Mouse (Mus musculus): ENCODE data around the gene Tdrd3. TPM values are rescaled to one million over a fixed set of nuclear protein-coding genes. Genes with fewer than 3 reads are reported as not detected.
A peak's percentile ranks its signal among the peaks of the same experiment; 100 is the strongest.

Tdrd3 gene
- polyA plus RNA-seq, 1 experiment from 2014 or later = 39.4 TPM

GRCm38 (mm10) chr14:87461543-87461942, 45.1 kb downstream of the Tdrd3 start:
- 87% methylated on average over 12 of the region's 12 CpGs for WGBS
- Histone ChIP-seq H3K9me3 (no peaks in the 10 kb centered on the region), H3K4me1 (no peaks in the 10 kb centered on the region), H3K27ac (replicated peaks) (no peak overlapping the region), H3K9ac (replicated peaks) (no peak overlapping the region), H3K36me3 (no peaks in the 10 kb centered on the region), H3K4me2 (replicated peaks) (no peak overlapping the region), H3K4me3 (no peak overlapping the region), H3K27me3 (no peaks in the 10 kb centered on the region)
- no peak for ATAC-seq (ENCODE audit: low FRiP score, low read depth)

GRCm38 (mm10) chr14:87463963-87464654, 47.7 kb downstream of the Tdrd3 start:
- Histone ChIP-seq H3K4me2 (replicated peaks) (no peak overlapping the region), H3K9ac (replicated peaks) (no peak overlapping the region), H3K4me1 (no peaks in the 10 kb centered on the region), H3K27me3 (no peaks in the 10 kb centered on the region), H3K36me3 (no peaks in the 10 kb centered on the region), H3K4me3 (no peak overlapping the region), H3K9me3 (no peaks in the 10 kb centered on the region), H3K27ac (replicated peaks) (no peak overlapping the region)
- peak; percentile 64 for ATAC-seq (ENCODE audit: low FRiP score, low read depth)
- WGBS = 10% methylated on average over 11 of the region's 11 CpGs

- peak; percentile 45; the same call in 1 of the 2 replicates for ATAC-seq (ENCODE audit: low FRiP score, low read depth)
- no peak overlapping the region for H3K27ac ChIP-seq (replicated peaks)
- H3K4me2 ChIP-seq (replicated peaks) = no peak overlapping the region
- H3K9me3 ChIP-seq = no peaks in the 10 kb centered on the region
- H3K4me1 ChIP-seq = no peaks in the 10 kb centered on the region
- H3K36me3 ChIP-seq = no peaks in the 10 kb centered on the region
- H3K9ac ChIP-seq (replicated peaks) = no peak overlapping the region
- H3K27me3 ChIP-seq = no peaks in the 10 kb centered on the region
- no peak overlapping the region for H3K4me3 ChIP-seq
Observed at GRCm38 (mm10) chr14:87464655-87465054, 48.2 kb downstream of the Tdrd3 start.

- 0 out of 2 replicates have a peak, but pooled peaks cover 3% of the 10 kb centered on the region for H3K36me3 ChIP-seq
- no peaks in the 10 kb centered on the region for H3K4me1 ChIP-seq
- no peak overlapping the region for H3K4me2 ChIP-seq (replicated peaks)
- no peak overlapping the region for H3K9ac ChIP-seq (replicated peaks)
- no peak overlapping the region for H3K4me3 ChIP-seq
- 0 out of 2 replicates have a peak, but pooled peaks have one; percentile 23 for ATAC-seq (ENCODE audit: low FRiP score, low read depth)
- H3K27ac ChIP-seq (replicated peaks) = no peak overlapping the region
- WGBS = 81% methylated on average over 12 of the region's 12 CpGs
- no peaks in the 10 kb centered on the region for H3K27me3 ChIP-seq
- H3K9me3 ChIP-seq = no peaks in the 10 kb centered on the region
Observed at GRCm38 (mm10) chr14:87467586-87467985, 51.1 kb downstream of the Tdrd3 start.

GRCm38 (mm10) chr14:87471521-87471920, 55.1 kb downstream of the Tdrd3 start:
- no peak for ATAC-seq (ENCODE audit: low FRiP score, low read depth)
- Histone ChIP-seq H3K36me3 (peaks cover 7% of the 10 kb centered on the region), H3K9ac (replicated peaks) (no peak overlapping the region), H3K4me2 (replicated peaks) (no peak overlapping the region), H3K27ac (replicated peaks) (no peak overlapping the region), H3K4me3 (no peak overlapping the region), H3K9me3 (no peaks in the 10 kb centered on the region), H3K27me3 (no peaks in the 10 kb centered on the region), H3K4me1 (no peaks in the 10 kb centered on the region)
- 71% methylated on average over 1 of the region's 1 CpGs for WGBS

- H3K27me3 ChIP-seq = no peaks in the 10 kb centered on the region
- H3K4me3 ChIP-seq = no peak overlapping the region
- H3K9ac ChIP-seq (replicated peaks) = no peak overlapping the region
- H3K4me1 ChIP-seq = no peaks in the 10 kb centered on the region
- H3K4me2 ChIP-seq (replicated peaks) = no peak overlapping the region
- no peak for ATAC-seq (ENCODE audit: low FRiP score, low read depth)
- WGBS = 81% methylated on average over 2 of the region's 2 CpGs
- no peaks in the 10 kb centered on the region for H3K9me3 ChIP-seq
- H3K36me3 ChIP-seq = peaks cover 7% of the 10 kb centered on the region
- no peak overlapping the region for H3K27ac ChIP-seq (replicated peaks)
Observed at GRCm38 (mm10) chr14:87472782-87473181, 56.3 kb downstream of the Tdrd3 start.

GRCm38 (mm10) chr14:87475721-87476359, 59.4 kb downstream of the Tdrd3 start:
- Histone ChIP-seq H3K4me3 (no peak overlapping the region), H3K9me3 (no peaks in the 10 kb centered on the region), H3K9ac (replicated peaks) (no peak overlapping the region), H3K27ac (replicated peaks) (no peak overlapping the region), H3K27me3 (no peaks in the 10 kb centered on the region), H3K4me1 (no peaks in the 10 kb centered on the region), H3K4me2 (replicated peaks) (no peak overlapping the region), H3K36me3 (peaks cover 10% of the 10 kb centered on the region)
- 86% methylated on average over 10 of the region's 10 CpGs for WGBS
- ATAC-seq (ENCODE audit: low FRiP score, low read depth) = no peak

GRCm38 (mm10) chr14:87478339-87478951, 62.0 kb downstream of the Tdrd3 start:
- H3K9me3 ChIP-seq = no peaks in the 10 kb centered on the region
- no peak for ATAC-seq (ENCODE audit: low FRiP score, low read depth)
- H3K27me3 ChIP-seq = no peaks in the 10 kb centered on the region
- peaks cover 10% of the 10 kb centered on the region for H3K36me3 ChIP-seq
- H3K4me2 ChIP-seq (replicated peaks) = no peak overlapping the region
- H3K4me3 ChIP-seq = no peak overlapping the region
- WGBS = 62% methylated on average over 1 of the region's 3 CpGs
- H3K27ac ChIP-seq (replicated peaks) = no peak overlapping the region
- no peak overlapping the region for H3K9ac ChIP-seq (replicated peaks)
- no peaks in the 10 kb centered on the region for H3K4me1 ChIP-seq

GRCm38 (mm10) chr14:87485888-87486287, 69.4 kb downstream of the Tdrd3 start:
- Histone ChIP-seq H3K4me3 (no peak overlapping the region), H3K4me1 (no peaks in the 10 kb centered on the region), H3K9me3 (no peaks in the 10 kb centered on the region), H3K36me3 (peaks cover 15% of the 10 kb centered on the region), H3K4me2 (replicated peaks) (no peak overlapping the region), H3K27ac (replicated peaks) (no peak overlapping the region), H3K27me3 (no peaks in the 10 kb centered on the region), H3K9ac (replicated peaks) (no peak overlapping the region)
- no peak for ATAC-seq (ENCODE audit: low FRiP score, low read depth)
- WGBS = 91% methylated on average over 3 of the region's 3 CpGs

GRCm38 (mm10) chr14:87497955-87498594, 81.6 kb downstream of the Tdrd3 start:
- Histone ChIP-seq H3K9me3 (no peaks in the 10 kb centered on the region), H3K9ac (replicated peaks) (no peak overlapping the region), H3K27me3 (no peaks in the 10 kb centered on the region), H3K4me3 (no peak overlapping the region), H3K36me3 (no peaks in the 10 kb centered on the region), H3K4me1 (no peaks in the 10 kb centered on the region), H3K27ac (replicated peaks) (no peak overlapping the region), H3K4me2 (replicated peaks) (no peak overlapping the region)
- 94% methylated on average over 11 of the region's 11 CpGs for WGBS
- no peak for ATAC-seq (ENCODE audit: low FRiP score, low read depth)

- Histone ChIP-seq H3K4me2 (replicated peaks) (no peak overlapping the region), H3K36me3 (peaks cover 15% of the 10 kb centered on the region), H3K9me3 (no peaks in the 10 kb centered on the region), H3K27ac (replicated peaks) (no peak overlapping the region), H3K4me1 (no peaks in the 10 kb centered on the region), H3K27me3 (no peaks in the 10 kb centered on the region), H3K4me3 (no peak overlapping the region), H3K9ac (replicated peaks) (no peak overlapping the region)
- no peak for ATAC-seq (ENCODE audit: low FRiP score, low read depth)
- WGBS = 95% methylated on average over 8 of the region's 8 CpGs
Observed at GRCm38 (mm10) chr14:87505924-87506323, 89.5 kb downstream of the Tdrd3 start.

- no peak; the same call in 1 of the 2 replicates for ATAC-seq (ENCODE audit: low FRiP score, low read depth)
- Histone ChIP-seq H3K4me3 (no peak overlapping the region), H3K27me3 (no peaks in the 10 kb centered on the region), H3K4me2 (replicated peaks) (no peak overlapping the region), H3K9me3 (no peaks in the 10 kb centered on the region), H3K27ac (replicated peaks) (no peak overlapping the region), H3K36me3 (no peaks in the 10 kb centered on the region), H3K9ac (replicated peaks) (no peak overlapping the region), H3K4me1 (no peaks in the 10 kb centered on the region)
- 67% methylated on average over 3 of the region's 3 CpGs for WGBS
Observed at GRCm38 (mm10) chr14:87515281-87515680, 98.8 kb downstream of the Tdrd3 start.
